Mouse (Mus musculus) ovary, postnatal 10 days (tissue): ENCODE measurements around the gene Rnaseh1.

Experiments used
- DNase-seq: peaks from one replicate; pipeline ENCODE4 v3.0.0; 2022; ENCODE audit warnings: low spot score

Rnaseh1 gene

DNA sequence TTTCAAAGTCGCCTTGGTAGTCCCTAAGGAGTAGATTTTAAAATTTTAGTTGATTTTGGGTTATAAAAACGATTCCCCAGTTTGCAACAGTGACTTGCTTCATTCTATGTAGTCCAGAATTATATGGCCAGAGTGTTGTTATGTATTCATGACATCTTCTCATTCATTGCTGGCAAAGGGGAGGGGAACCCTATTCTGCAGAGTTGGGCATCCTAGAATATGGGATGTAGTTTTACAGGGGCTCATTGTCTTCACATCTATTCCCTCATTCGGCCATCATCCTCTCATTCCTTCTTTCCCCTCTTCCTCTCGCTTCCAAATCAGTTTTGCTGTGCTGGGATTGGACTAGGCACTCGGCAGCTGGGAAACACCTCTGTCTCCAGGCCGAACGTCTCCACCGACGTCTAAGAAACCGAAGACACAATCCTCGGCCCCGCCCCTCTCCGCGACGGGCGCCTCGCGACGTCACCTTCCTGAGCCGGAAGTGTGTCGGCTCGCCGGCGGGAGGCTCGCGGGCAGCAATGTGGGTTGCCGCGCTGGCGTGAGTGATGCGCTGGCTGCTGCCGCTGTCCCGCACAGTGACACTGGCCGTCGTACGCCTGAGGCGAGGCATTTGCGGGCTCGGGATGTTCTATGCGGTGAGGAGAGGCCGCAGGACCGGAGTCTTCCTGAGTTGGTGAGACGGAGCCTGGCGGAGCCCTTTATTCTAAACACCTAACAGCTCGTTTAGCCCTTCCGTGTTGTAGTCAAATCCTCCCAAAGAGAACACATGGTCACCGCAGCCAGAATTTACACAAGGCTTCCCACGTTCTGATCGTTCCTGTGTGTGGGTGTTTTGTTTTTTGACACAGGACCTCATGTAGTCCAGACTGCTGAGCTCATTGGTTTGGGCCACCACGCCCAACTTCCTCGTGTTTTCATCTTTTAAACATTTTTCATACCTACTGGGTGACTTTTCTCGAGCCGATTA, at the start of gene Rnaseh1:
TSS of gene Rnaseh1 (plus strand) at position 462 of the 970 bp plus-strand sequence.
- DNase-seq, result peak; percentile 70

DNA sequence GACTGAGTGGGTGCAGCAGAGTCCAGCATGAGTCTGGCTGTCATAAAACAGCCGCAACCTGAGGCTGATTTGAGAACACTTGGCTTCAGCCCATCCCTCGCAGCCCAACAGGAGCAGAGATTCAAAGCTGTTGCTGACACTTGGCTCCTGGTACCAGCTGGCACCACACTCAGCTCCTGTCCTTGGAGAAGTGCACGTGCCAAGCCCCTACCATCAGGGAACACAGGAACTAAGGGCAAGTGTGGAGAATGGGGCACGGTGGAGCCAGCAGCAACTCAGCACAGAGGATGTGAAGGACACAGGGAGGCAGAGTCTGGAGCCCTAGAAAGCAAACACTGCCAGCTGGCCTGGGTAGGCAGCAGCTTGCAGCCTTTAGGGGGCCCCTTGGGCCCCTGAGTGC, 47.1 kb upstream of the Rnaseh1 start:
- no peak for DNase-seq

DNA sequence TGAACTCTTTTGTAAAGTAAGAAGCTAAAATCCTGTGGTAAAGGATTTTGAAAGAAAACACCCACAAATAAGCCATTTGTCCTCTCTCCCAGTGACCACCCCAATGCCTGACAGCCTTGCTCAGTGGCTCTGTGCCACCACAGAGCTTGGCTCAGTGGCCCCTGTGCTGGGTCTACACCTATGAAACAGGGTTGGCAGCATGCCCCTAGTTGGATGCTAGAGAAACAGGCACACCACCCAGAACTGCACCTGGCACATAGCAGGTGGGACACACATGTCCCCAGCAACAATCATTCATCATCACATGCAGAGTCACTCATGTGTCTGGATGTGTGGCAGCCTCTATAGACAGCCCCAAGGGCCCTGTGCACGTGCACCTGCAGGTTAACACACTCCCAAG, 45.9 kb upstream of the Rnaseh1 start:
- no peak for DNase-seq

DNA sequence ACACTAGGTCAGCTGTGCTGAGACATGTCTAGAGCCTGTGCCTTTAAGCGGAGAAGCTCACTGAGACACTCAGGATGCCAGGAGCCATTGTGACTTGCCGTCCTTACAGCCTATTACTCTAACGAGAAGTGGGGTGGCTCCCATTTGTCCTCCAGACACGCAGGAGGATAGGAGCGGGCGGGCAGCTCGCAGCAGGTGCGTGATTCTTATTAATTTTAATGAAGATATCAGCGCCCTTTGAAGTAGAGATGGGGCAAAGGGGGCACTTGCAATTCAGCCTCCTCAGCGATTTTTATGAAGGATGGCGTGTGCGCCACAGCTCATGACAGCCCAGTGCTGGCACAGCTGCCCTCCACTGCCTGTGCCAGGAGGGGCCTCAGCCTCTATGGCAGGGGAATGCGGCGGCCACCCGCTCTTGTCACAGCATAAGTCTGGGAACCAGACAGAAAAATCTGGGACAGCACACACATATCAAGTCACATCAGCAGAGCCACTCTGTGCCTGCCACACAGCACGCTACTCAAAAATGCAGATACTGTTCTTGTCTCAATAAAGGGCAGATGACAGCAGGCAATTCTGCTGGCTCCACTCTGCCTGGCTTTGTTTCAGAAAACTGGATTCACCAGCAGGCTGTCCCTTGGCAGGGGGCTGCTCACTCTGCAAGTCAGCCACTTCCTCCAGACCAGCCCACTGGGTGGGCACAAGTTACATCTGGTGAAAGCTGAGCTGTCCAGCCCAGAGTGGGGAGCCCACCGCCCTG, 41.7 kb upstream of the Rnaseh1 start:
- DNase-seq, result no peak

DNA sequence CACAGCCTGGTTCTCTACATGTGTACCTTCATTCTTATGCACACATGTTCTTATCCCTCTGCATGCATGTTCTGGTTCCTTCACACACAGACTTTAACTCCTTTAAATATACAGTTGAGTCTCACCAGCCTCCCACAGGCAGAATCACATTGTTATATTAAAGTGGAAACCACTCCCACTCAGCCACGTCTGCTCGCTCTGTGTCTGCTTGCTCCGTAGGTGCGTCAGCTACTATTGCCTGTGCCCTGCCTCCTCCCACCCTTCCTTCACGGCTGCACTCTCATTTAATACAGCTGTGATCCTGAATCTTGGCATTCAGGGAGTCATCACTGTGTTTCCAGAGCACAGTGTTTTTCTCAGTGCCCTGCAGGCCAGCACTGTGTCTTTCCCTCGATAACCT, 37.0 kb upstream of the Rnaseh1 start:
- no peak for DNase-seq

DNA sequence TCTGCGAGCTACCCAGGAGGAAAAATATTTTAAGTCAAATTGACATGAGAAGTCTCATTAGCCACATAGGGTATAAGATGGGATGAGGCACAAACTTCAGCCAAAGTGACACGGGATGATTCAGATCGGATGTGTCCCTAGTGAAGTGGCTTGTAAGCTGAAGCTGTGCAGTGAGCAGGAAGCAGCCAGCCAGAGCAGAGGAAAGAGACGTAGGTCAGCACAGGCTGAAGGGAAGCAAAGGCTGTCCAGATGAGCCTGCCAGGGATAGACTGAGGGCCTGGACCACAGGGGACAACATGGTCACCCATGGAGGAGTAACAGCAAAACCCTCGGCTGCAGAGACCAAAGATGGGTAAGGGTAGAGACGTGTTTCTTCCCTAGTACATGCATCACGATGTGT, 35.0 kb upstream of the Rnaseh1 start:
- DNase-seq, result no peak

DNA sequence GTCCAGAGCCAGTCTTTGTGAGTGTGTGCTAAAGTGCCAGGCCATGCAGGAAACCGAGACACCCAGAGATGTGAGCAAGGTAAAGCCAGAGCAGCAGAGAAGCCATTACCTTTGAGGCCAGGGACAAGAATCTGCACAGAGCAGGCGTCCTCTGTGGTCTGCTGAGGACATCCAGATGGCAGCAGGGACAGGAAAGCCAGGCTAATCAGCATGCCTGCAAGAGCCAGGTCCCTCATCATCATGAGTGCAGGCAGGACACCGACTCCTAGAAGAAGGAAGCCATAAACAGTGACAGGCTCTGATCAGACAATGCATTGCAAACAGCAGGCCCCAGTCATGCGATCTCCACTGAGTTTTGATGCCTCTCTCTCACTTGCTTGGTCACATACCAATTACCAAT, 32.1 kb upstream of the Rnaseh1 start:
- no peak for DNase-seq

DNA sequence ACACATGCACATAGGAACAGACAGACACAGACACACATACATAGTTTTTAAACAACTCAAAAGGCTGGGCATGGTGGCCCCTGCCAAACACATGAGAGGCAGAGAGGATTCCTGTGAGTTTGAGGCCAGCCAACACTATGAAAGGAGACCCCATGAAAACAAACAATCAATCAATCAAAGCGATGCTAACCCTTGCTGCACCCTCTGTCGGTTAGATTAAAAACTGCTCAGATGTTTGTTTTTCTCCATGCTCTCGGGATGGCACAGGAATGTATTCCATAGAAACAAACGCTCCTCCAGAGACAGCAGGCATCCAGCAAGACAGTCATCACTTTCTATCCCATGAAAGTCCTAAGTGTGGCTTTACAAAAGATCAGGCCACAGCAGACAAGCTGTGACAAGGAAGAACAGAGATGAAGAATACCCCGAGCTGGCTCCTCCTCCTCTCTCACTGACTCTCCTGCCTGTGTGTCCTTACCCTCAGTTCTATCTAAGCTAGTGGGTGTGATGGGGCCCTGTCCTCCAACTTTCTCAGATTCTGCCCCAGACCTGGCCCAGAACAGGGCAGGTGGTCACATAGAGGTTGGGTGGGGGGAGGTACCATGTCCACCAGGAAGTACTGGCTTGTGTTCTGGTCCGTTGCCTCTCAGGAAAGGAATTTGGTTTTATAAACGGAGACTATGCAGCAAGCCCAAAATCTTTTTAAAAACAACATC, 27.8 kb upstream of the Rnaseh1 start:
- no peak for DNase-seq

DNA sequence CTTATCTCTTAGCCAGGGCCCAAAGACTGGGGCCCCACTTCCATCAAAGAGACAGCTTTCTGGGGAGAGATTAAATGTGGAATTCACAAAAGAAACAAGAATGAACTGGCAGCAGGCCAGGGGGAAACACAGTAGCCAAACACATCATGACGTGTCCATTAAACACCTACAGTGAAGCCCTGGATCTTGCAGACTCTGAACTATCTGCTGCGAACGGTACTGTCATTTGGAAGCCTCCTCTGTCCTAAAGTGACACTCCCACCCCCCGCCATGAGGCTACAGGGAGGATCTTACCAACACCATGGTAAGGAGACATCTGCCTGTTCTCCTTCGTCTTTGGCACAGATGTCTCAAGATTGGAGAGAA, 27.3 kb upstream of the Rnaseh1 start:
- no peak for DNase-seq

DNA sequence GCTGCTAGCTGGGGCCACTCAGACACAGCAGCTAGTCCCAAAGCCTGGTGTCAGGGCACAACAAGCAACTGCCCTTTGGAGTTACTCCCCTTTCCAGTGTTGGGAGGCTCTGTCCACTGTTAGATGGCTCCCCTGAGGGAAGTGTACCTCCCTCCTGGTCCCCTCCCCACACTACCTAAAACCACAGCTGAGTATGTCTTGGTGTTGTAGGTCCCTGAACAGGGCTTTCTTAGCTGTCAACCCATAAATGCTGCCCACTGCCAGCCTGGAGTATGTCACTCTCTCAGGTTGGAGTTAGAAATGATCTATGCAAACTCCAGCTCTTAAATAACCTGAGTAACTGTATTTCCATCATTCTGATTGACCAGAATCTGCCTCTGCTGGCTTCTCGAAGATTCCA, 26.8 kb upstream of the Rnaseh1 start:
- no peak for DNase-seq

DNA sequence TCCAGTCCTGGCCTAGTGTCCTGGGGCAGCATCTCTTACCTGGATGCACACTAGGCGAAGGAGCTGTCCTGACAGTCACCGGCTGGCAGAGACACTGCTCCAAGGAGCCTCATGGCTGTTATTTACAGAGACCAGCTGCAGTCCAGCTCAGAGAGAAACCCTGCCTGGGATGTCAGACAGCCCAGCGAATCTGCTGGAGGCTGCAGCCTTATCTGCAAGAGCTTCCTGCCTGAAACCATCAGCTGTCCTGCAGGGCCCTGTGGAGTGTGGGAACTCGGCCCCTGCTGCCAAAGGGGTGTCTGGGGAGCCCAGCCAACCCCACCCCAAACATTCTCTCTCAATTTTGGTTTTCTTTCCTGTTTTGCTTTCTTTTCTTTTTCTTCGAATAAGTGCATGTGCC, 26.2 kb upstream of the Rnaseh1 start, which contains the start of gene Colec11:
TSS of gene Colec11 (minus strand) at position 183 of the 400 bp plus-strand sequence.
- DNase-seq, result no peak

DNA sequence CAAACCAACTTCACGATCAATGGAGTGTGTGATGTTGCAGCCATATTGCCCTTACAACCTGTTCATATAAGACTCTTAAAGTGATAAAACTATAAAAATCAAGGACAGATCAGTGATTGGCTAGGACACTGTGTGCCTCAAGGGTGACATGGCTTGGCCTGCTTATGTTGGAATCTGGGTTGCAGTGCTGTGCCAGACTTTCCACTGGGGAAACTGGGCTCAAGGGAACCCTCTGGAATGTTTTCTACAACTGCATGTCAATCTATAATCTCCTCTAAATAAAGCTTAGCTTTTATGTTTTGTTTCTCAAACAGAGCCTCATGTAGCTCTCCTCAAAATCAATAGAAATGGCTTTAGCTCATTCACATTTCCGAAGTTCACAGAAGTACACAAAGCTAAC, 25.2 kb upstream of the Rnaseh1 start:
- no peak for DNase-seq

DNA sequence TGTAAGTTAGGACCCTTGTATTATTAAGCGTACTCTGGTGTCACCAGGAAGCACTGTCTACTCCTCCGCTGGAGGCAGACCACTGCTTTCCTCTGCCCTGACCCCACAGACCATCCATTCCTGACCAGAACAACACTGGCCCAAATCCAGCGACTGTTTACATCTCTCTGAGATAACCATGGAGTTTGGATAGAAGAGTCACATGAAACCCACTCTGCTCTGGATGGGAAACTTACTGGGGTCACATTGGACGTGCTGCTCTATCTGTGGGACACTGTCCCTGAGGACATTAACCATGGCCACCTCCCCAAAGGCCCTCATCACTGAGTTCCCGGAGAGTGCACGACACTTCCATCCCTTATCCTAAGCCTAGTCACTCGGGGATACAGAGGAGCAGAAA, 24.0 kb upstream of the Rnaseh1 start:
- DNase-seq, result no peak

DNA sequence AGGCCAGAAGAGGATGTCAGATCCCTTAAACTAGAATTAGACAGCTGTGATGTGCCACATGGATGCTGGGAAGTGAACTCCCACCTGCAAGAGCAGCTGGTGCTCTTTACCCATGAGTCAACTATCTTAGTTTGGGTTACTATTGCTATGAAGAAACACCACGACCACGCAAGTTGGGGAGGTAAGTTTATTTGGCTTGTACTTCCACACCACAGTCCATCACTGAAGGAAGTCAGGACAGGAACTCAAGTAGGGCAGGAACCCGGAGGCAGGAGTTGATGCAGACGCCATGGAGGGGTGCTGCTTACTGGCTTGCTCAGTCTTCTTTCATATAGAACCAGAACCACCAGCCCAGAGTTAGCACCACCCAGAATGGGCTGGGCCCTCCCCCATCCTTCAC, 22.3 kb upstream of the Rnaseh1 start:
- DNase-seq, result no peak

DNA sequence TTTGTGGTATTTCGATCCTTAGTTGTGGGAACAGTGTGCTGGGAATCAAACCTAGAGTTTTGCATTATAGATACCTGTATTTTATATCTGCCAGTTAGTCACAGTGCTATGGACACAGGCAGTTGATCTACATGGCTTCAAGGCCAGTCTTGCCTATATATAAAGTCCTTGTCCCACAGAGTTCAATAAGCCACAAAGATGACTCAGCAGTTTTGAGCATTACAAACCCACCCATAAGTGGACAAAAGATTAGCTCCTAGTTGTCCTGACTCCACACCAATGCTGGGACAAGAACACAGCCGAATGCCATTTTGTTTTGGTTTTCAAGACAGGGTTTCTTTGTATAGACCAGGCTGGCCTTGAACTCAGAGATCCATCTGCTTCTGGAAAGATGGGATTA, 21.0 kb upstream of the Rnaseh1 start:
- no peak for DNase-seq

DNA sequence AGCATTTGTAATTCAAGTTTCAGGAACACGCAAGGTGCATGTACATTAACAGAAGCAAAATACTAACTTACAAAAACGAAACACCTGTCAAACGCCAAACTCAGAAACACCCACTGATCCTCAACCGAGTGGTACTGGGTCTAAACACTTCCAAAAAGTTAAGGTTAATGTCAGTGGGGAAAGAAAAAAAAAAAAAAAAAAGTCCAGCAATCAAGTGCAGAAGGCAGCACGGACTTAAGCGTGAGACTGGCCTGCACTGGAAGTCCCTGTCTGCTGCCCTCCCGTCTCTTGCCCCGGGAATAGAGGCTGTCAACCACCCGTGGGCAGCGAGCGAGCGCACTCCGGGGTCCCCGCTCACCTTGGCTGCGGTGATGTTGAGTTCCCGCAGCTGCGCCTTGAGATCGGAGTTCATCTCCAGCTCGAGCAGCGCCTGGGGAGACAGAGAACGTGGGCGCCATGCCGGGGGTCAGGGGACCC, 14.3 kb upstream of the Rnaseh1 start:
- no peak for DNase-seq

DNA sequence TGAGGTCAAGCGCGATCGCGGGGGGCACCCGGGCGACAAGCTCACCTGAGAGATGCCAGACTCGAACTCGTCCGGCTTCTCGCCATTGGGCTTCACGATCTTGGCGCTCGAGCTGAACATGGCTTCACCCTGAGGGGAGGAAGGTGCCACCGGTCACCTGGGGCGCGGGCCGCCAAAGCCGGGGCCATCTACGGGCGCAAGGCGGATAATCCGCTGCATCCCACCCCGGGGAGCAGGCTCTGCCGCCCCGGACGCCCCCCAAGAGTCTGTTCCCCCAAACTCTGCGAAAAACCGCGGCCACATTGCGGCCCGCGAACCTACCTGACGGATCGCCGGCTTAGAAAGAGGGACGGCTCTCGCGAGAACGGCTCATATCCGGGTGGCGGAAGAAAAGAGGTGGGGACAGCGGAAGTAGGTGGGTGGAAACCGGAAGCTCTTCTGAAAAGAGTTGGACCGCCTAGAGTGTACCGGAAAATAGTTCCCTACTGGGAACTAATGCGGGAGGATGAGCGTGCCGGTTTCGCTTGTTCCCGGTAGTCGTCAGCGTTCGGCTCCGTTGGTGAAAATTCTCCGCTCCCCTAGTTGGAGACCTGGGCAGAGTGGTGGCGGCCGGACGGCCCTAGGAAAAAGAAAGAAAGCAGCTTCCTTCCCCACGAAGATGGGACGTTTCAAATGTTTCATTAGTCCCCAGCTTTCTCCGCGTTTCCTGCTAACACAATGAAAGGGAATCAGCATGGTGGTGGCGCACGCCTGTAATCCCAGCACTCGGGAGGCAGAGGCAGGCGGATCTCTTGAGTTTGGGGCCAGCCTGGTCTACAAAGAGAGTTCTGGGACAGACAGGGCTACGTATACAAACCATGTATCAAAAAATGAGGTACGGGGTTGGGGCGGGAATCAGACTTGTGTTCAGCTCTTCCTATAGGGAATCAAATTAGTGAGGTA, 13.6 kb upstream of the Rnaseh1 start, which contains the start of gene Rps7:
TSS of gene Rps7 (minus strand) at position 419 of the 942 bp plus-strand sequence.
- DNase-seq, result peak; percentile 84

DNA sequence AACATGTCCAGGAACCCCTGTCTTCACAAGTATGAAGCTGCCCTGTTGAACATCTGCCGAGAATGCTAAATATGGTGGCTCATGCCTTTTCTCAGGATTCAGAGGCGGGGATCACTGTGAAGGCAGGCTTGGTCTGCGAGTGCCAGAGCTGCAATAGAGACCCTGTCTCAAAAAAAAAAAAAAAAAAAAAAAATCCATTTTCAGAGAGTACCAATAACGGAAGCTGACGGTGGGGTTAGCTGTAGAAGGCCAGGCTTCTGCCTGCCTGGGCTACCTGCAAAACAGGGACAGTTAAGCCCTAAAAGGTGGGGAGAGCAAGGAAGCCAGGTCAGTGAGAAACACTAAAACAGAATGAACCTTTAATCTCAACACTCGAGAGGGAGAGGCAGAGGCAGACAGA, 12.9 kb upstream of the Rnaseh1 start:
- no peak for DNase-seq

DNA sequence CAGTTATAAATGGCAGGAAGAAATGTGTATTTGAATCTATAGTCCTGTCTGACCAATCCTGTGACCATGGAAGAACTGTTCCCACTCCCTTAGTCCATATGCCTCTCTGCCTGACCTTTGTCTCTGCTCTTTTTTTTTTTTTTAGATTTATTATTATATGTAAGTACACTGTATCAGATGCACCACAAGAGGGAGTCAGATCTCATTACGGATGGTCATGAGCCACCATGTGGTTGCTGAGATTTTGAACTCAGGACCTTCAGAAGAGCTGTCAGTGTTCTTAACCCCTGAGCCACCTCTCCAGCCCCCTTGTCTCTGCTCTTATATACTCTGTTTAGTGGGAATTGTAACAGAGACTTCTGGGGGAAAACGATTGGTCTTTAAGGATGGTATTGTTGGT, 10.6 kb upstream of the Rnaseh1 start:
- DNase-seq, result no peak

DNA sequence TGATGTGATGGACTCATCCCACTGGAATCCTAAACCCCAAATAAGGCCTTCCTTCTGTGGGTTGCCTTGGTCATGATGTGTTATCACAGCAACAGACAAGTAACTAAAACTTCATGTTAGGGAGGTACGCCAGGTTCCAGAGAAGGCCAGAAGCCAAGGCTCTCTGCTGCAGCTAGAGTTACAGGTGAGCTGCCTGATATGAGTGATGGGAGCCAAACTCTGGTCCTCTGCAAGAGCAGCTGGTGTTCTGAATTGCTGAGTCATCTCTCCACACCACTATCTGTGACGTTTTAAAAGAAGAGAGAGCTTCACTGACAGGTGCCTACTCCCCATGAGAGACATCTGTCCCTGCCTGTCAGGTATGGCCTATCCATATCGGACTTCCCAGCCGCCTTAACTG, 13.2 kb downstream of the Rnaseh1 start:
- no peak for DNase-seq

DNA sequence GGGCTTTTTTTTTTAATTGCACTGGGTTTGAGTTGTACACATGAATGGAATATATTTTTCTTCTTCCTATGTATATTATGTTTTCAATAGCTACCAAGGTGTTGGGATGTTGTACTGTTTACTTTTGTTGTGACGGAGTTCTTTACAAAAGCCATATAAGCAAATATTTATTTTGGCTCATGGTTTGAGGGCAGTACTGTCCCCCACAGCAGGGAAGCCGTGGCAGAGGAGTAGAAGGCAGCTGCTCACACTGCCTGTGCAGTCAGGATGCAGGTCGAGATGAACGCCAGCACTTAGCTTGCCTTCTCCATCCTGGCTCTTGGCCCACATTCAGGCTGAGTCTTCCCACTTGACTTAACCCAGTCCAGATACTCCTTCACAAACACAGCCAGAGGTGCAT, 17.3 kb downstream of the Rnaseh1 start:
- DNase-seq, result no peak
